Mouse (Mus musculus) adrenal gland (tissue): ENCODE results near the gene Tdrd9.

ENCODE experiments used
- intact Hi-C: fragments of 180-260 bp; cut with DNase I; formaldehyde crosslinking; loops from one replicate; pipeline ENCODE4 v1.15.1; 2025

Gene Tdrd9

DNA sequence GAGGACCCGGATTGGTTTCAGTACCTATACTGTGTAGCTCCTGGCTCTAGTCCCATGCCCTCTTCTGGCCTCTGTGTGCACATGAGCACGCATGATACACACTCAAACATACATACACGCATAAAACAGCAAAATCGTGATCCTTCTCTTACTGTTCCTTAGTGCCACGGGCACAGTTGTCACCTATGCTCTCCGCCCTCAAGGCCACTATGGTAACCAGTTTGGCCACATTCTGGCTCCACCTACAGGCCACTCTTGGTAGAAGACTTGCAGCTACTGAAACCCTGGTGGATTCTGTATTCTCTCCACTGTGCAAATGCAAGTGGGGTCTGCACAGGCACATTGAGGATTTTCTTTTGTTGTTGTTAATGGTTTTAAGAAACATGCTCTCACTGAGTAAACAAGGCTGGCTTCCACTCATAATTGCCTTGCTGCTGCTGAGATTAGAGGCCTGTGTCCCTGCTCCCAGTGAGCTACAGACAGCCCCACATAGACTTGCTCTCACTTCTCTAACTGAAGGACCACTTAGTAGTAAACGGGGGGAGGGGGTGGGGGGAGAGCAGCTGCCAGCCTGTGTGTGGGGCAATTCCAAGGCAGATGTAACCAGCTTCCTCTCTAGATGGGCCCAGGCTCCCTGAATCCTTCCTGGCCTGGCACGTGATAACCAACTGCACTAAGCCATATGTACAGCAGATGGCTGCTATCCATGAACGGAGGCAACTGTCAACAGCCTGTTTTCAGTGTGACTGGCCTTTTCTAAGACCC is 13.1 kb upstream of the Tdrd9 start:
- intact Hi-C loops: no loop called here

DNA sequence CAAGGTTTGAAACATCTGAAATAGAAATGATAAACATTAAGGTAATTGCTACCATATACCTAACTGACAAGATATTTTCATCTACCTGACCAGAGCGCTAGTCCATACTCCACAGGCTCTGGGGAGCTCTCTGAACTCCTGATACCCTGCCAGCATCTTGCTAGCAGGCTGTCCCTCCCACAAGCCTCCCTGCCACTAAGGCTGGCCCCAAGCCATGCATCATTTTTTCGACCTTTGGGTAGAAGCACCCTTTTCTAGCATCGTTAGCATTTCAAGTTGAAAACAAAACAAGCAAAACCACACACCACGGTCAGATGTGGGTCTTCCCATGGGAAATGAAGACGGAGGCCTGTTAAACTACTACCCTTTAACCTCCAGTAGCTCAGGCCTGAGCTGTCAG is 8.0 kb upstream of the Tdrd9 start:
- intact Hi-C loops: no loop called here

DNA sequence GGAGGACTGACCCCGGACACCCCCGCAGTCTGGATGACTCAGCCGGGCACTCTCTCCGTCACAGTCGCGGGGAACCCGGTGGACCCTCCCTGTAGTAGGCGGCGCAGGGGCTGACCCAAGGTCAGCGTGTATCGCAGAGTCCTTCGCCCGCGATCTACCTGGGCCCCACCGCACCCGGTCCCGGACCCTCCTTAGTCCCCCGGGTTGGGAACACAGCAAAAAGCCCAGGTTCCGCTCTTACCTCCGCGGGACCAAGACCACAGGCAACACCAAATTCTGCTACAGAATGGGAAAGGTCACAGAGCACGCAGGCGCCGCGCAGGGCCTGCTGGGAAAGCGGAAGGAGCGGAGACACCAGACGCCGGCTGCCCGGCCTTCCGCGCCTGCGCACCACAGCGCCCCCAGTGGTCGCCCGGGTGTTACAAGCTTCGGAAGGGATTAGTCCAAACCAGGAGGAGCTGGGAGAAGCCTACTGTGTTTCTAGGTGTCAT is 4.6 kb upstream of the Tdrd9 start, which contains the start of gene Atp5mpl:
TSS of gene Atp5mpl (minus strand) at position 295 of the 491 bp plus-strand sequence.
- intact Hi-C loops: no loop called here

DNA sequence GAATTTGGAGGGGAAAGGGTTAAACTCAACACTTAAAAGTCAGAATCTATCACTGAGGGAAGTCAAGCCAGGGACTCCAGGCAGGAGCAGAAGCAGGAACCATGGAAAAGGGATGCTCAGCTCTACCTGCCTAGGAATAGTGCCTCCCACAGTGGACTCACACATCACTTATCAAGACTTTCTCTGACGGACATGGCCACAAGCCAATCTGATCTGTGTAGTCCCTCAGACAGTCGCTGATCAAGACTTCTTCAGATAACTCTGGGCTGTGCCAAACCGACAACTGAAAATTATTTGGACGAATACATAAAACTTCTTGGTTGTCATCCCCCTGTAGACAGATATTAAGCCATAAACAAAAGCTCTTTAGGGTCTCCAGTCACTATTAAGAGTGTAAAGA is 1.3 kb upstream of the Tdrd9 start:
- intact Hi-C loops: no loop called here

DNA sequence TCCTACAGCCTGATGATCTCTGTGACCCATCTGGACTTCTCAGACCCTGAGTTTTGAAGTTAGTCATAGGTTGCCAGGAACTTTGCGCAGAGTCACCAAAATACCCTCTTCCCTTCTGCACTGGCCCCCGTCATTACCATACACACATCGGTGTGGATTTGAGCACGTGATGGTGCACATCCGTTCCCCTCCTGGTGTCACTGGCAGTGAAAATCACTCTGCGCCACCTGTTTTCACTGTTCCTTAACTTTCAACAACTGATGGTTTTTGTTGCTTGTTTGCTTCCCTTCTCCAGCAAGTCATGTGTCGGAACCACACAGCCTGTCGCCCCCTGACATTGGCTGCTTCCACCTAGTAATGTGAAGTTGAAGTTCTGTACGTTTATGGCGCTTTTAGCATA is 1.1 kb downstream of the Tdrd9 start:
- intact Hi-C loops: no loop called here

DNA sequence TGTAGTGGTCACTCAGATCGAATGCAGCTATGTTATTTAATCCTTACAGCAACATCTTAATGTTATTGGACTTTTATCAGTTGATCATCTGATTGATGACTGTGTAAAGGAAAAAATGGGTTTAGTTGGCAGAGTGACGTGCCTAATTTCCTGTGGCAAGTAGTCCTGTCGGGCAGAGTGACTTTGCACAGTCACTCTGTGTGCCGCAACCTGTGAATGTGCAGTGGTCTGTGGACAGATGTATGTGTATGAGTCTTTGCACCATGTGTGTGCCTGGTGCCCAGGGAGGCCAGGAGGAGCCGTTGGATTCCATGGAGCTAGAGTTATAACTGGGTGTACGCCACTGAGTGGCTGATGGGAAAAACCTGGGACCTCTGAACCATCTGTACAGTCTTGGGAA is 3.2 kb downstream of the Tdrd9 start:
- intact Hi-C loops: no loop called here

DNA sequence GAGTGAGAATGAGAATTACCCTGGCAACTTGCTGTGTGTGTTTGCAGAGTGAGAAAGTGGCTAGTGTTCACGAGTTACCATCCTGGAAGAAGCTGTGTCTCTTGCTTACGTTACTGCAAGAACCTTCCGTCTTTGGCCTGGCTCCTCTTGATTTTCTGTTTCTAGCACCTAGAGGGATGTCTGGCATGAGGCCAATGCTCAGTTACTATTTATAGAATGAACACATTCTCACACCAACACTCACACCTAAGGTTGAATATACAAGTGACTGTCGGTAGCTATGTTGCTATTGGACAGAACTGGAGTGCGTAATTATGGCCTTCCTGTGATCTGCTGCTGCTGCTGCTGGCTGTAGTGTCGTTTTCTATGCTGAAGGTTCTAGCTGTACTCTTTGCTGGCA is 5.8 kb downstream of the Tdrd9 start:
- intact Hi-C loops: no loop called here

DNA sequence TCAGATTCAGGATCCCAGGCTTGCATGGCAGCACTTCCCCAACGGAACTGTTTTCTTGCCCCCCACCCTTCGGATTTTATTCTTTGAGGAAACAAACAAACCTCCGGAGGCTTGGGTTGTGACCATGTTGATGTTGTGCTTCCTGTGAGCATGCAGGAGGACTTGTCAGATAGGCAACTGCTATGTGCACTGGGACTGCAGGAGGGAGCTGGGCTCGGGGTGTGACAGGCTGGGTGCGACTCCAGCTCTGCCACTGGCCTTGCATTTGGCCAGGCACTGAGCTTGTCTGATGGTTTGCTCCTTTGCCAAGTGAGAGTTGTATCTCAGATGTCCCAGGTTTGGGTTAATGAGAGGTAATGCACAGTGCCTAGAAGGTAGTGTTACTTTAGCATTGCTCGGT is 6.9 kb downstream of the Tdrd9 start:
- intact Hi-C loops: no loop called here

DNA sequence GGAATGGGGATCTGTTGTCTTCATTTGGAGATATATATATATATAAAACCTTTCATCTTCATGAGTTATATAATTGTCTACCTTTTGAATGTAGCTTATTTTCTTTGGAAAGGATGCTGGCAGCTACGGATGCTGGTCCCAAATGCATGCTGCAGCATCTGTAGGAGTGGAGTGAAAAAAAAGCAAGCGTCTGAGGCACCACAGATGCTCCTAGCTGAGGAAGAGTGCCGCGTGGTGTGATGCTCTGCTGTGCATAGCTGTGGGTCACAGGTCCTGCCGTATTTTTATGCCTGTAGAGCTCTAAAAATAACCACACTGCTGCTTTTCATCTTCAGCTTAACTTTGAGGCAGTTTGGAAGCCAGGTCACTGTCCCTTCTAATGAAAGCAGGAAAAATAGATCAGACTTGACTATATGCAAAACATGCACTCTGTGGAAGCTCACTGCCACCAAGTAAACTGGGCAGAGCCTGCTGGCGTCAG is 9.6 kb downstream of the Tdrd9 start, which contains the start of gene Rd3l:
TSS of gene Rd3l (minus strand) at position 431 of the 481 bp plus-strand sequence.
- intact Hi-C loops: no loop called here

DNA sequence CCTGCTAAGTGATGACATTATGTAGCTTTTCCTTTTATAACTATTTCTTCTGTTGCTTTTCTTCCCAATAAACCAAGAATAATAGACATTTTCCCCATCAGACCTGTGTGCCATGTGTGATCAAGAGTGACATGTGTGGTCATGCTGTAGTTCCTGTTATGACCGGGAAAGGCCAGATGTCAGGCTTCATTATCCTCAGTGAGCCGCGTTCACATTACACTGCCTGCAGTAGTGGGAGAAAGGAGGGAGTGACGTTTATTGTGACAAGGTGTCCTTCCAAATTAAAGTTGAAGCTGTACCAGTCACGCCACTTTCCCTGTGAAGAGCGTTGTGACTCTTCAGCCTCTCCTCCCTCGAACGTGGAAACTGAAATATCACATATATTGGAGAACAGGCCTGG is 10.5 kb downstream of the Tdrd9 start:
- intact Hi-C loops: no loop called here

DNA sequence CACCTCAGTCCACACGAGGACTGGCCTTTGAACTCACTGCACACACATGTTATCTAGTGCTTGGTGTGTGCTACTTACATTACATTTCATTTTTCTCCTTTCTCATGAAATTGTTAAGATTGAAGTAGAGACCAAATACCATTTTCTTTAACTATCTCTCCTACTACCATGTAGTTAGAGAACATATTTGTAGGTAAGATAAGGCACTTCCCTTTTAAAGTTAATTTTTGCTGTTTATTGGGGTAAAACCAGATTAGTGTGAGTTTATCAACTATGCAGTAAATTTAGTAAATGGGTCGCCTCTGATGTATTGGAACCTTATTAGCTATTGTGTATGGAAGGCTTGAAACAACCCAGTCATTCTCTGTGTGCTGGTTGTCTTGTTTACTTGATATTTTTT is 11.8 kb downstream of the Tdrd9 start:
- intact Hi-C loops: no loop called here

DNA sequence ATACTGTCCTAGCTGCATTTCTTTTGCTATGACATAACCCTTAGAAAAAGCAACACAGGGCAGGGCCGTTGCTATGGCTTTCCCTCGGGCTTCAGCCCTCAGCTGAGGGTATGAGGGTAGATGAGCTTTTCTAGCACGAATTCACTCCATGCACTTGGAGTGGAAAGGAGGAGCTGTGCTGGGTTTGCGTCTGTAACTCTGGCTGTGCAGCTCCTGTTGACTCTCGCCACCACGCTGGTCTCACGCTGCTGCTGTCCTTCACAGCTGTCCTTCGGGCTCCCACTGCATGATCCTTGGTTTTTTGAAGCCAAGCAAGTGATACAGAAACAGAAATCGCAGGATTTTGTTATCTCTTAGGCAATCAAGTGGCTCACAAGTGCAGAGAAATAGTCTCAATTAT is 15.4 kb downstream of the Tdrd9 start:
- intact Hi-C loops: no loop called here

DNA sequence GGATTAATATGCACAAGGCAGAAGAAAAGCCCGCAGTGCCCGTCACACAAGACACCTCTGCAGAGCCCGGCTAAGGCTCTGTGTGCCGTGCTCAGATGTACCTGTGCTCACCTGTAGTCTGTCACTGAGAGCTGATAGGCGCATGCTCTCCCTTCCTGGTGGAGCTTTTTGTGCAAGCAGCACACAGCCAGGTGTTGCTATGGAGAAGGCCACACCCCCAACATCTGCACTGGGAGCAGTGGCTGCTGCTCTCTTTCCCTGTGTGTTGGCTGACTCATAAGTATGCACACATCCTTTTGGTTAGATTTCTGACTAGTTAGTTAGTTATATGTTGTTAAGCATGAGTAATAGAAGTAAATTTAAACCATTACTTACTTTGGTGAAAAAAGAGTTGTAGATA is 21.3 kb downstream of the Tdrd9 start:
- intact Hi-C loops: no loop called here

DNA sequence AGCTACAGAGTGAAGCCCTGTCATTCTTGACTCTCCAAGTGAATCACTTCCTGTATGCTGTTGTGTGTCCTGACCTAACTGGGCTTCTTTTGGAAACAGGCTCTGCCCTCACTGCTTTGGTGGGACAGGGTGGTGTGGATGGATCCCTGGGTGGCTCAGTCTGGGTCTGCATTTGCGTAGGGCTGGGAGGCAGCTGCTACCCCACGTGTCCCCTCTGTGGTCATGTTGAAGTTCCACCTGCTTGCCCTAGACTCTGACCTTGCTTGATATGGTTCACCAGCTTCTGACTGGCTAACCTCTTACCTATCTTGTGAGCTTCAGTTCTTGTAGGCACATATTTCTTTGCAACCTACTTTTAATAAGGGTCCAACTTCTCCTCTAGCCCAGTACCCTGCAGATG is 23.8 kb downstream of the Tdrd9 start:
- intact Hi-C loops: no loop called here

DNA sequence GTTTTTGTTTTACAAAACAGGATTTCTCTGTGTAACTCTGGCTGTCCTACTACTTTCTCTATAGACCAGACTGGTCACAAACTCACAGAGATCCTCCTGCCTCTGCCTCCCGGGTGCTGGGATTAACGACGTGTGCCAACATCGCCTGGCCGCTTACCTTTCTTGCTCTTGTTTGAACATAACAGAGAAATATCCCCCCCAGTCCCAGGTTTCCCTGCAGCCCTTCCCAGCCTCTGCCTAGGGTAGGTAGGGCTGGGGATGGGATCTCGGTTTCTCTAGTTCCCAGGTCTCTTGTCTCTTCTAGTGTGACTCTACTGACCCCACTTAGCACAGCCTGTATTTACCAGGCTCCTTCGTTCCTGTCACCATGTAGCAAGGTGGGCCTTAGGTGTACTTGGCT is 28.4 kb downstream of the Tdrd9 start:
- intact Hi-C loops: loop anchor here (2.0 kb wide), 1 partner anchor 121 kb away; no protein-coding TSS in a partner anchor

DNA sequence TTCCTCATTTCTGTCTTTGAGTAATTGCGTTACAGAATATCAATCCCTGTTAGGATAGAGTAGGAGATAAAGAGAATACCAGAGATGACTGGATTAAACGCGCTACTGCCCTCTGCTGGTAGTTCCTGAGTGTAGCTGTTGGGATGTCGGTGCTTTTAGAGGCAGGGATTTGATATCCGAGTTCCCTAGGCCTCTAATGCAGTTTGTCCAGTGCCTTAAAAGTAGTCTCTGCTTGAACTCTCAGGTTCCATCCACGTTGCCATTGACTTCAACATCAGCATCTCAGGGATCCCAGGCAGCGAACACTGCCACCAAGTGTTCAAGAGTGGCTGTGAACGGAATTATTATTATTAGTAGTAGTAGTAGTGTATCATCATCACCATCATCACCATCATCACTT is 29.9 kb downstream of the Tdrd9 start:
- intact Hi-C loops: loop anchor here (2.0 kb wide), 1 partner anchor 122 kb away; no protein-coding TSS in a partner anchor

DNA sequence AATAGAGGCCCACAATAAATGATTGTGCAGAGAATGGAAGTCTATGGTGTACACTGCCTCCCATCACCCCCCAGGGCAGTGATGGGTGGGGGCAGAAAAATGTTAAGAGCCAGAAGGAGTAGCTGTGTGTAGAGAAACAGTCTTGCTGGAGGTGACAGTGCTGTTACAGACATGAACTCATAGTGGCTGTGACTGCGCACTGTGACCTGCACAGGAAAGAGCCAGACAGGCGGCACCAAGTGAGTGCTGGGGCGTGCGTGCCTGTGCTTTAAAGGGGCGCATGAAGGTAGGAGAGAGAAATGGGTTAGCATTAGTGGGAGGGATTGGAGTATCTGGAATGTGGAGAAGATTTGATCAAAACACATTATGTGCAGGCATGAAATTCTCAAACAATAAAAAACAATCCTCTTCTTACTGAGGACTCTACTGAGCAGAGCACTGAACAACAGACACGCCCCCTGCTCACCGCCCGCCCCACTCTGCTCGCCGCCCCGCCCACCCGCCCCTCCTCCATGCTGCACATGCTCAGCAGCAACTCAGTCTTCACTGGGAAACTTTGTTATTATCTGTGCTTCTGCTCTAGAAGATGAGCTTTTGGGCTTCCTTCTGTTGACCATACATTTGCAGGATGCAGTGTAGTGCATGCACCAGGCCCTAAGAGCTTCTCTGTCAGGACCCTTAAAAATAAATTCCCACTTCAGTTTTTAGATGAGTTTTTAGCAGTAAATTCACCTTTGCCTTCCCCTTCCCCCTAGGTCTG is 41.3 kb downstream of the Tdrd9 start:
- intact Hi-C loops: no loop called here

DNA sequence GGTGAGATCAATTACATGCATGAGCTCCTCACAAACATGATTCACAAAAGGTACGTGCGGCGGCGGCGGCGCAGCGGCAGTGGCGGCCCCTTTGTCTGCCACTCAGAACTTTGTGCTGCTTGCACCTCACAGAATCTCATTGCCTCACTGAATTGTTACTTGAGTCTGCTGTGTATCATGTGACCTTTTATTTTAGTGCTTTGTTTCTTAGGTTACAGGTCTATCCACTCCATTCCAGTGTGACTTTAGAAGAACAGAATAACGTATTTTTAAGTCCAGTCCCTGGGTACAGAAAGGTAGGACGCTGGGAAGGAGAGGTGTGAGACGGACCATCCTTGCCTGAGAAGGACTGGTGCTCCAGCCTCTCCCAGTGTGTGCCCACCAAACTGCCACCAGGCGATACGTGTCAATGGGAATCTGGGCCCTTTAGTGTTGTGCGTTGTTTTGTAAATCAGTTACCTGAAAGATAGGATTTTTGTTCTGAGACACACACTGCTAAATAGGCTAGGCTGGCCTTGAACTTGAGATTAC is 42.0 kb downstream of the Tdrd9 start:
- intact Hi-C loops: no loop called here

DNA sequence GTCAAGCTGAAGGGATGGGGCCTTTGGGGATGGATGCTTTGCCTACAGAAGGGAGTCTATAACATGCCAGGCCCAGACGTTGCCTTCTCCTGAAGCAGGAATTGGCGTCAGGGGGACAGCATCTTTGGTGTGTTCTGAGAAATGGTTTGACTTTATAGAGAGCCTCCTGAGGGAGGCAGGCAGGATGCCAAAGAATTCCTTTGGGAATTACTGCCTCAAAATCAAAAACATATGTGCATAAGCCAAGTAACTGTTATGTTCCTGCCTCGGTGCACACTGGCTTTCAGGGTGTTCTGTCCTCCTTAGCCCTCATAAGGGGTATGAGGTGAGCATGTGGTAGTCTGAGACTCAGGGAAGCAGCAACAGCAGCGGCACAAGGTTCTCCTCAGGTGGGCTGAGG is 45.0 kb downstream of the Tdrd9 start:
- intact Hi-C loops: no loop called here

DNA sequence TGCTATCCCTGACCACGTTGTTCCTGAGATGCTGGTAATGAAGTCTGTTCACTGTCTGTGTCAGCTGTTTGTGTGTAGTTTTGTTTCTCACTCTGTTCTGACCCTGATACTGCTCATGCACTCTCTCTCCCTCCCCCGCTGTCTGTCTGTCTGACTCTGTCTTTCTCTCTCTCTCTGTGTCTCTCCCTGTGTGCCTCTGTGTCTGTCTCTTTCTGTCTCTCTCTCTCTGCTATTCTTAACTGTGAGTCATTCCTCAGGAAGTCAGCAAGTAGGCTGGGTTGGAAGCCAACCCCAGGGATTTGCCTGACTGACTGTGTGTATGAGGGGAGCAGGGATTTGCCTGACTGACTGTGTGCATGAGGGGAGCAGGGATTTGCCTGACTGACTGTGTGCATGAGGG is 51.9 kb downstream of the Tdrd9 start:
- intact Hi-C loops: no loop called here

DNA sequence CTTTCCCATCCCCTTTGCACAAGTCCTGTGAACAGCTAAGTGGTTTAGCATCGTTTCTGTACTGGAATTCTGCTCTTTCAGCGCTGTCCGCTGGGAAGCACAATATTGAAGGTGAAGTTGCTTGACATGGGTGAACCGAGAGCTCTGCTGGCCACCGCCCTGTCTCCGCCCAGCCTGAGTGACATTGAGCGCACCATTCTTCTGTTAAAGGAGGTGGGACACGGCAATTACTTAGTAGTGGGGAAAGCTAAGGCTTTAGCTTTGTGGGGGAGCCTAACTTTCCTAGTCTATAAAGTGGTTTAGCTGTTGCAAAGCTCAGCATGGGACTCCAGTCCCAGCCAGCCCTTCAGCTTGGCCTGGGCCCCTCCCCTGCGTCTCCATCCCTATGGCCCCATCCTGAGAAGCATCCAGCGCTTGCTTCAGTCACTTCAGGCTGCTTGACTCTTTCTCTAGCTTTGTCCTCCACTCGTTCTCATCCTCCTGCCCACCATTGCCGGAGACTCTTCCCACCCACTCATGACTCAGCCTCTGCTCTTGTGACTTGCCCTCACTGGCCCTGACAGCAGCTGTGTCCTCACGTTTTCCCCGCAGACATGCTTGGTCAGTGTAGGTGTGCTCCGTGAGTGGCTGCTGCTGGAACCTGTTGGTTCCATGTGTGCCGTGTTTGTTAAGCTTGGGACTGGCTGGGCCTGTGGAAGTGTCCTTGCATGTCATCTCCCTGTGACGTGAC is 53.4 kb downstream of the Tdrd9 start:
- intact Hi-C loops: no loop called here
